Mouse (Mus musculus): ENCODE results near the gene Dab2ip.

The Dab2ip gene

GRCm38 (mm10) chr2:35558826-35559550, 922 bp downstream of the Dab2ip start:
- no peak for DNase-seq (ENCODE audit: low spot score)

DNA sequence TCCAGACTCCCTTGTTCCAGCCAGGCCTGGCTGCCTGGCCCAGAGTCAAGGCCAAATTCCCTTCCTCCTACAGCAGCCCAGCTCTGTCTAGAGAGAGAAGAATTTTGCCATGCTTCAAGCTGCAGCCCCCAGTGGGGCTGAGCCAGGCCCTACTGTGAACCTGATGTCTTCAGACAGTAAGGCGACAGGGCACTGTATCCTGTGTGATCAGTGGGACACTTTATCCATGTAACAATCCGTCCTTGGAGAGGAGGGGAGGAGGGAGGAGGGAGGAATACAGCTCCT, 1.4 kb downstream of the Dab2ip start:
- no peak for DNase-seq (ENCODE audit: low spot score)

DNA sequence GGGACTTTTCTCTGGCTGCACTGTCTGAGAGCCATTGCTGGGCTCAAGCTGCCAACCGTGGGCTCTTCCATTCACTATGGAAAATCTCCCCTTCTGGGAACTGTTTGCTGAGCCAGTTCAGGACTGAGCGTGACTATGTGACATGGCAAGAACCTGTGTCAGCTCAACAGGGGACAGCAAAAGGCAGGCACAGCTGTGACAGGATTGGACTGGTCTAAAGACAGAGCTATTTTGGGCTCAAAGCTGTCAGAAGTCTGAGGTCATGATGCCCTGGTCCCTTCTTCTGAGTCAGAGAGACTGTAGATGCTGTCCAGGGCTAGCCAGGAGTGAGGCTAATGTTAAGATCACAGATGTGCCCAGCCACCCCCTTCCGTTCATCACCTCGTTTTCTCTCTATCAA, 5.7 kb downstream of the Dab2ip start:
- DNase-seq (ENCODE audit: low spot score) = no peak

GRCm38 (mm10) chr2:35565051-35565836, 7.2 kb downstream of the Dab2ip start:
- no peak for DNase-seq (ENCODE audit: low spot score)

GRCm38 (mm10) chr2:35566957-35567693, 9.1 kb downstream of the Dab2ip start:
- DNase-seq (ENCODE audit: low spot score) = no peak

GRCm38 (mm10) chr2:35567694-35568149, 9.7 kb downstream of the Dab2ip start:
- no peak for DNase-seq (ENCODE audit: low spot score)

DNA sequence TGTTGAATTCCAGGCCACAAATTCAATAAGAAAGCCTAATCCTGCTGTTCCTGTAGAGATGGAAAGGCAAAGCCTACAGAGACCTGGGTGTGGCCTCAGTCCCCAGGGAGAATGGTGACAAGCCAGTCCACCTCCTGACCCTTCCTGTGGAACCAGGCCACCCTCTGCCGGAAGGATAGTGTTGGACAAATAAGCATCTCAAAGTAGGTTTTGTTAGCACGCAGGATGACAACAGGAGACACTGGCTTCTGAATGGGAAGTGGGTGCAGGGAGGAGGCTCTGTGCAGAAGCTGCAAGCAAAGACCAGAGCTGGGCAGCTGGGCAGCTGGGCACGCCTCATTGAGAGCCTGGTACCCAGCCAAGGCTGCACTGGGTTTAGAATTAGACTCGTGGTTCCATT, 12.7 kb downstream of the Dab2ip start:
- no peak for DNase-seq (ENCODE audit: low spot score)

GRCm38 (mm10) chr2:35574643-35575042, 16.6 kb downstream of the Dab2ip start:
- no peak for DNase-seq (ENCODE audit: low spot score)

DNA sequence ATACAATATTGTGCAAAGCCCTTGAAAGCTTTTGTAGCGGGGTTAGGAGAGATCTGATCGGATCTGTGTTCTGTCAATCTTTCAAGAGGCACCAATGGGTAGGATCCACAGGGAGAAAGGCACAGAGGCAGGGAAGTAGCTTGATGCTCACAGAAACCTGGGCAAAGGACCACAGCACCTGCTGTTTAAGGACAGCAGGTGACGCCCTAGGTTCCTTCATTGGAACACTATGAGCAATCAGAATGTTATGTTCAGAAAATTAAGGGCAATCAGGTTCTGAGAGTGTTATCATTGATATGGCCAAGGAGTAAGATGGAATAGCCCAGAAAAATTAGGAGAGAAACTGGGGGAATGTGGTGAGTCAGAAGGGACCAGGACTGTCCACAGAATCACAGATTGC, 18.6 kb downstream of the Dab2ip start:
- DNase-seq (ENCODE audit: low spot score) = no peak

- DNase-seq (ENCODE audit: low spot score) = no peak
Measured at GRCm38 (mm10) chr2:35580111-35580510, 22.0 kb downstream of the Dab2ip start.

- DNase-seq (ENCODE audit: low spot score) = peak; percentile 70
Measured at GRCm38 (mm10) chr2:35581501-35582340, 23.7 kb downstream of the Dab2ip start.

GRCm38 (mm10) chr2:35582341-35582941, 24.4 kb downstream of the Dab2ip start:
- peak; percentile 68 for DNase-seq (ENCODE audit: low spot score)

DNA sequence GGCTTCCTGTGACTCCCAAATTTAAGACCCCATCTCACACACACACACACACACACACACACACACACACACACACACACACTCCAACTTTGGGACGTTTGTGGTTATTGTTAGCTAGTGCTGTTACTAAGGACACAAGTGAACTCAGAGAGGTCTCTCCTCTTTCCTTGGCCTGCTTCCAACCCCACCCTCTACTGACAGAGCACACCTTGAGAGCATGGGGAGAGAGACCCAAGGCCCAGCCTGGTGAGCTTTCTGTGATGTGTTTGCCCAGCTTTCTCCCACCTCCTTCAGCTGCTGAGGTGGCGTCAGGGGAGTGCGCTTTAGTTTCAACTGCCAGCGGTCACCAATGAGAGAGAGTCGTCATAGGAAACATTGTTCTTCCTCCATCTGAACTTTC, 25.3 kb downstream of the Dab2ip start:
- DNase-seq (ENCODE audit: low spot score) = no peak

- DNase-seq (ENCODE audit: low spot score) = no peak
Measured at GRCm38 (mm10) chr2:35584011-35584410, 25.9 kb downstream of the Dab2ip start.

DNA sequence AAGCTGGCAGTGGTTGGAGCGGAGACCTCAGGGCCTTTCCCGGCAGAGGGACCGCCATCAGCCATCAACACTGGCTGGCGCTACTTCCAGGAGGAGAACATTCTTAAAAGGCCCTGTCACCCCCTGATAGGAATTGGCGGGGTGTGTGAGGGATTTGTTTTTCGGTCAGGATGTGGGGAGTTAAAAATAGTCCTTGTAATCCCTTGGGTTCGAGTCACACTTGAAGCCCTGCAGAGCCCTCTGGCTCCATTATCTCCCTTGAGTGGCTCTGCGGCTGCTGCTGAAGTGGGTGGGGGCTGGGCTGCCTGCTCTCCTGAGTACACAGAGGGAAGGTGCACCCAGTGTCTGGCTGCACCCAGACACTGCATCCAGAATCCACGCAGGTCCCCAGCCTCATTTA, 30.3 kb downstream of the Dab2ip start:
- no peak for DNase-seq (ENCODE audit: low spot score)

GRCm38 (mm10) chr2:35589385-35589784, 31.3 kb downstream of the Dab2ip start:
- no peak for DNase-seq (ENCODE audit: low spot score)

- DNase-seq (ENCODE audit: low spot score) = peak; percentile 36
Measured at GRCm38 (mm10) chr2:35589800-35590199, 31.7 kb downstream of the Dab2ip start.

DNA sequence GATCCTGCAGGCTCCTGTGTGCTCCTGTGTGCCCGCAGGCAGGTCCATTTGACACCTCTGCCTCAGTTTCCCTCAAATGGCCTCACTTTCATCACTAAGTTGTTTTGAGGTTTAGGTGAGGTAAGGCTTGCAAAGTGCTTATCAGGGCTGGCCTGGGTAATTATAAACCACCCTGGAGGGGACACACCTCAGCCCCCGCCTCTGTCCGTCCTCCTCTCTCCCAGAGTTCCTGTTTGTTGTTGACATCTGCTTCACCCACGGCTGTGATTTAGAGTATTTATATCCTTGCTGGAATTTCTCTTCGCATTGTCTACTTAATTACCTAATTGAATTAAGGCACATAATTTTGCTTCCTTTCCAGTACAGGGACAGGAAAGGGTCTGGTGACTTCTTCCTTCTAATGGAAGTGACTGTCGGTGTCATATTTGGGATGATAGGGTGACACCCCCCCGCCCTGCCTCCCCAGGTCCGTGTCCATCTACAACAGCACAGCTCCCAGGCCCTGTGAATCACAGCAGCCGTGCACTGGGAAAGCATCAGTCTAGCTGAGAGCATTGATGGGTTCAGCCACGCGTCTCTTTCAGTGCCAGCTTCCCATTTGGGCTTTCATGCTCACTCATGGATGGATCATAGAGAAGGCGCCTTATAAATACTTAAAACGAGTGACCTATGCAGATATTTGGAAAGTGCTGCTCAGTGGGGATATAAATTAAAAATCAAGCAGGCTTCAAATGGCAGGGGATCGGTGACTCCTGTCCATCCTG, 34.1 kb downstream of the Dab2ip start:
- no peak for DNase-seq (ENCODE audit: low spot score)

DNA sequence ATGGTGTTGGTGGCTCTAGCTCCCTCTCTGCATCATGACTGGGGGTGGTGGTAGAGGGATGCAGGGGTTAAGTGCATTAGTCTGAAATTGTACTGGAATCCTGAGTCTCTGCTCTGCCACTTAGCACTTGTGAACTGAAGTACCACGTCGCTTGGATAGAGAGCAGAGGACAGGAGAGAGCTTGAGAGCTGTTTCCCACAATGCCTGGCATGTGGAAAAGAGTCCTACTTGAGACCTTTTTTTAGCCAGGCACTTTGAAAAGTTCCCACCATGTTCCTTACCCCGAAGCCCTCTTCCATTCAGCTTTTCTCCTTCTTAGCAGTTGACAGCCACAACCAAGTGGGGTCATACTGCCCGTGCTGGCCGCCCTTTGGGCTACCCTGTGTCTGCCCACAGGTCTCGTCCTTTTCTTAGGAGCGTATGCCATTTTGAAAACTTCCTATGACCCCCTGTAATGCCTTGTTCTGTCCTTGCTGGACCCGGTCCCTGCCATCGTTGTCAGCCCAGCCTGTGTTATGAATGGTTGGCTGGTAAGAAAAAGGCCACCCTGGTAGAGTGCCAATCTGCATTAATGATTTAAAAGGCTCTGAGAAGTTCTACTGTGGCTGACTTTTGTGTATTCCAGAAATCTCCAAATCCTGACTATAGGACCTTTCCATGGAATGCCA, 34.8 kb downstream of the Dab2ip start:
- no peak for DNase-seq (ENCODE audit: low spot score)

DNA sequence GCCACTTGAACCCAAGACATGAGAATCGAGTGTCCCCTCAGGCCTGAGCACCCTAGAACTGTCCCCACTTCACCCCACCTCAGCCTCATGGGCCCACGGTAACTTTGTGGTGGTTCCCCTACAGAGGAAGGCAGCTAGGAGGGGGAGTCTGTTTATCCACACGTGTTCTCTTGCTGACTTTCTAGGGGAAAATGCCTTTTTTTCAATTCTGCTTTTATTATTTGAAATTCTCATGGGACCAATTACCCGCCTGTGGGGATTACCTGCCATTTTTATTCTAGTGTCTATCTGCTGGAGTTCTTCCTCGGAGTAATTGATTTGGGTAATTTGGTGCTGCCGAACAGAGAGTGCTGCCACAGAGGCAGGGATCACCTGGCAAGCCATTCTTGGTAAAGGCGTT, 35.8 kb downstream of the Dab2ip start:
- DNase-seq (ENCODE audit: low spot score) = no peak

All from urinary bladder, postnatal 25 days (tissue).